23 mouse cellular contexts compared by ENCODE assay signal in the genomic region with DNA sequence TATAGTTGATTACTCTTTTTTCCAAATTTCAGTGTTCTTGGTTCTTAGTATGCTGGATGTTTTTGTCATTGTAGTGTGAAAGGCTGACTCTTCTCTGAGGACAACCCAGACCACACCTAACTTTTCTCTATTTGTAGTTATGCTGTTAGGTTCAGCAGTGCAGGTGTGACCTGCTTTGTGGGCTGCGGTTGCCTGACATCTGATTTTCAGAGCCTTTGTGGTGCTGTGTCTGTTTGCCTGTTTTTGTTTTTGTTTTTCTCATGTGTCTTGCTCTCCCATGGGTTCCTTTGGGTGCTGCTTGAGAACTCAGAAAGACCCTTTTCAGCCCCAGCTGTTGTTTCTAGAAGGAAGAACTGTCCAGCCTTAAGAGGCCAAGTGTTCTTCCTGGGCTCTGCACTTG. TPM values are rescaled to one million over a fixed set of nuclear protein-coding genes. Genes with fewer than 3 reads are reported as not detected.
DNase-seq lines count a peak whose midpoint lies in the region; ATAC-seq and TF ChIP-seq lines count a peak whose summit lies in the region.
"Had no signal": no experiment of that assay in that cellular context is flagged by ENCODE, and none has a peak within 500 bp of the region (broad histone marks: within the 10 kb centered on the region; RNA-seq: fewer than 3 reads in every experiment).

No protein-coding gene starts in this region.

- DNase-seq in CD4-positive helper T cell, adult 2 months (ENCODE audit: low read depth, low spot score) = peak; percentile 77
- peak; percentile 76 for DNase-seq in naive thymus-derived CD4-positive, alpha-beta T cell, adult 2 months (ENCODE audit: low read depth)
- DNase-seq in thymus, postnatal 25 days = peak; percentile 76
- no peak for DNase-seq in cerebellum, adult 11 months
- DNase-seq: adrenal gland, adult 8-10 months; cerebellum, adult 9-10 months; forebrain, postnatal 0 days; lung, embryonic 14.5 days; right cerebral cortex, postnatal 14 days had no signal

- no peaks in the 10 kb centered on the region for H3K36me3 ChIP-seq in neural tube, embryonic 15.5 days
- no peaks in the 10 kb centered on the region for H3K36me3 ChIP-seq in intestine, postnatal 0 days (ENCODE audit: control insufficient read depth, insufficient read depth)
- H3K36me3 ChIP-seq: embryonic facial prominence, embryonic 12.5 days; hindbrain, embryonic 13.5 days; intestine, embryonic 15.5 days; kidney, embryonic 15.5 days; limb, embryonic 10.5 days; neural tube, embryonic 13.5 days had no signal

- no peaks in the 10 kb centered on the region for H3K27me3 ChIP-seq in neural tube, embryonic 15.5 days (replicated peaks)
- no peaks in the 10 kb centered on the region for H3K27me3 ChIP-seq in intestine, postnatal 0 days (replicated peaks; ENCODE audit: control insufficient read depth, insufficient read depth, low read length)
- H3K27me3 ChIP-seq: embryonic facial prominence, embryonic 12.5 days; hindbrain, embryonic 13.5 days; intestine, embryonic 15.5 days; kidney, embryonic 15.5 days; neural tube, embryonic 13.5 days had no signal

- no peaks in the 10 kb centered on the region for H3K4me1 ChIP-seq in neural tube, embryonic 15.5 days
- no peaks in the 10 kb centered on the region for H3K4me1 ChIP-seq in intestine, postnatal 0 days (replicated peaks; ENCODE audit: control insufficient read depth, insufficient read depth, low read length)
- H3K4me1 ChIP-seq: embryonic facial prominence, embryonic 12.5 days; hindbrain, embryonic 13.5 days; intestine, embryonic 15.5 days; kidney, embryonic 15.5 days; limb, embryonic 10.5 days; neural tube, embryonic 13.5 days had no signal

- no peaks in the 10 kb centered on the region for H3K9me3 ChIP-seq in neural tube, embryonic 15.5 days (replicated peaks)
- no peaks in the 10 kb centered on the region for H3K9me3 ChIP-seq in intestine, postnatal 0 days (ENCODE audit: control insufficient read depth)
- H3K9me3 ChIP-seq: embryonic facial prominence, embryonic 12.5 days; hindbrain, embryonic 13.5 days; intestine, embryonic 15.5 days; kidney, embryonic 15.5 days; limb, embryonic 10.5 days; neural tube, embryonic 13.5 days had no signal

- 100% methylated on average over 1 of the region's 1 CpGs for WGBS in neural tube, embryonic 15.5 days
- WGBS in intestine, postnatal 0 days = 84% methylated on average over 1 of the region's 1 CpGs

- no peak for TF ChIP-seq CTCF in intestine, postnatal 0 days (IDR thresholded peaks at IDR 0.05; ENCODE audit: low read depth)

- H3K27ac ChIP-seq in neural tube, embryonic 15.5 days (replicated peaks) = no peak overlapping the region
- H3K27ac ChIP-seq in intestine, postnatal 0 days (ENCODE audit: low read depth, low read length) = no peak overlapping the region
- H3K27ac ChIP-seq: embryonic facial prominence, embryonic 12.5 days; hindbrain, embryonic 13.5 days; intestine, embryonic 15.5 days; kidney, embryonic 15.5 days; limb, embryonic 10.5 days; macrophage; neural tube, embryonic 13.5 days had no signal

- no peak overlapping the region for H3K4me3 ChIP-seq in neural tube, embryonic 15.5 days (replicated peaks)
- no peak overlapping the region for H3K4me3 ChIP-seq in intestine, postnatal 0 days (ENCODE audit: low read depth, low read length)
- H3K4me3 ChIP-seq: embryonic facial prominence, embryonic 12.5 days; erythroblast, embryonic 14.5 days; hindbrain, embryonic 13.5 days; intestine, embryonic 15.5 days; kidney, embryonic 15.5 days; limb, embryonic 10.5 days; neural tube, embryonic 13.5 days had no signal

- ATAC-seq in CD4-positive, CD25-positive, alpha-beta regulatory T cell, adult 4 months = peak; percentile 89
- no peak for ATAC-seq in neural tube, embryonic 15.5 days (ENCODE audit: low FRiP score)
- no peak for ATAC-seq in intestine, postnatal 0 days
- ATAC-seq: forebrain, postnatal 0 days; intestine, embryonic 15.5 days had no signal

- no peak overlapping the region for H3K4me2 ChIP-seq in neural tube, embryonic 15.5 days
- H3K4me2 ChIP-seq in intestine, postnatal 0 days (replicated peaks; ENCODE audit: low read depth) = no peak overlapping the region
- H3K4me2 ChIP-seq: embryonic facial prominence, embryonic 12.5 days; heart, embryonic 11.5 days; hindbrain, embryonic 13.5 days; intestine, embryonic 15.5 days; kidney, embryonic 15.5 days; lung, embryonic 14.5 days; midbrain, embryonic 11.5 days; neural tube, embryonic 13.5 days had no signal

- H3K9ac ChIP-seq in neural tube, embryonic 15.5 days (replicated peaks) = no peak overlapping the region
- H3K9ac ChIP-seq in intestine, postnatal 0 days (ENCODE audit: low read depth, low read length) = no peak overlapping the region
- H3K9ac ChIP-seq: embryonic facial prominence, embryonic 12.5 days; forebrain, postnatal 0 days; hindbrain, embryonic 13.5 days; intestine, embryonic 15.5 days; kidney, embryonic 15.5 days; lung, embryonic 14.5 days; neural tube, embryonic 13.5 days had no signal

RNA-seq across cellular contexts. Expression of a gene that starts 52.0 kb away (rescaled TPM):
- 1 to 10 TPM; 9.7 to 9.9 TPM for polyA plus RNA-seq in CD4-positive, CD25-positive, alpha-beta regulatory T cell, adult 4 months (2017; shearing (Covaris generic))
- polyA plus RNA-seq in neural tube, embryonic 15.5 days (2015; fragmentation: Nextera tagmentation; extraction: Ambion mirVana) = 0.50 and 0.61 TPM in 2 replicates
- polyA plus RNA-seq in intestine, postnatal 0 days (2015; fragmentation: Nextera tagmentation; extraction: Ambion mirVana) = not detected in 2 replicates
- polyA plus RNA-seq: intestine, embryonic 15.5 days; kidney, embryonic 15.5 days; large intestine, adult 2 months; lung, embryonic 14.5 days; macrophage; neural tube, embryonic 13.5 days had no signal
